Mouse (Mus musculus) frontal cortex, adult (tissue): ENCODE data around the gene Ugt1a1.

Source experiments
- ATAC-seq: cut with Nextera tagmentation; 2 replicates; pipeline ENCODE4 v1.9.2; 2017; ENCODE audit warnings: mild to moderate bottlenecking, moderate library complexity, mixed read lengths; ENCODE audit not compliant: low TSS enrichment

Gene Ugt1a1

GRCm38 (mm10) chr1:88257681-88258080 is 45.9 kb downstream of the Ugt1a1 start:
- ATAC-seq, result no peak

- ATAC-seq, result no peak
Observed at GRCm38 (mm10) chr1:88258361-88258760, 46.6 kb downstream of the Ugt1a1 start.

- ATAC-seq, result peak; percentile 18; the same call in 1 of the 2 replicates
Observed at GRCm38 (mm10) chr1:88258881-88259642, 47.3 kb downstream of the Ugt1a1 start.

- no peak for ATAC-seq
Observed at GRCm38 (mm10) chr1:88259643-88260024, 47.9 kb downstream of the Ugt1a1 start.

GRCm38 (mm10) chr1:88260114-88260513 is 48.4 kb downstream of the Ugt1a1 start:
- ATAC-seq, result no peak

GRCm38 (mm10) chr1:88260604-88261377 is 49.0 kb downstream of the Ugt1a1 start:
- ATAC-seq, result no peak

GRCm38 (mm10) chr1:88261706-88262105 is 49.9 kb downstream of the Ugt1a1 start:
- no peak for ATAC-seq

- ATAC-seq, result no peak
Observed at GRCm38 (mm10) chr1:88262255-88262654, 50.5 kb downstream of the Ugt1a1 start.

GRCm38 (mm10) chr1:88262961-88263360 is 51.2 kb downstream of the Ugt1a1 start:
- no peak for ATAC-seq

- no peak for ATAC-seq
Observed at GRCm38 (mm10) chr1:88263778-88264177, 52.0 kb downstream of the Ugt1a1 start.

GRCm38 (mm10) chr1:88264237-88264868 is 52.6 kb downstream of the Ugt1a1 start:
- ATAC-seq, result no peak

- no peak for ATAC-seq
Observed at GRCm38 (mm10) chr1:88264869-88265240, 53.1 kb downstream of the Ugt1a1 start.

- no peak for ATAC-seq
Observed at GRCm38 (mm10) chr1:88266123-88266522, 54.4 kb downstream of the Ugt1a1 start.

GRCm38 (mm10) chr1:88267489-88267888 is 55.7 kb downstream of the Ugt1a1 start:
- ATAC-seq, result no peak

GRCm38 (mm10) chr1:88268070-88268469 is 56.3 kb downstream of the Ugt1a1 start:
- no peak for ATAC-seq
